Mouse (Mus musculus): ENCODE measurements around the gene Snd1. TPM values are rescaled to one million over a fixed set of nuclear protein-coding genes. Genes with fewer than 3 reads are reported as not detected.

Snd1 gene
- total RNA-seq, 2 experiments from 2014 or later = 80.2 to 83.3 TPM

DNA sequence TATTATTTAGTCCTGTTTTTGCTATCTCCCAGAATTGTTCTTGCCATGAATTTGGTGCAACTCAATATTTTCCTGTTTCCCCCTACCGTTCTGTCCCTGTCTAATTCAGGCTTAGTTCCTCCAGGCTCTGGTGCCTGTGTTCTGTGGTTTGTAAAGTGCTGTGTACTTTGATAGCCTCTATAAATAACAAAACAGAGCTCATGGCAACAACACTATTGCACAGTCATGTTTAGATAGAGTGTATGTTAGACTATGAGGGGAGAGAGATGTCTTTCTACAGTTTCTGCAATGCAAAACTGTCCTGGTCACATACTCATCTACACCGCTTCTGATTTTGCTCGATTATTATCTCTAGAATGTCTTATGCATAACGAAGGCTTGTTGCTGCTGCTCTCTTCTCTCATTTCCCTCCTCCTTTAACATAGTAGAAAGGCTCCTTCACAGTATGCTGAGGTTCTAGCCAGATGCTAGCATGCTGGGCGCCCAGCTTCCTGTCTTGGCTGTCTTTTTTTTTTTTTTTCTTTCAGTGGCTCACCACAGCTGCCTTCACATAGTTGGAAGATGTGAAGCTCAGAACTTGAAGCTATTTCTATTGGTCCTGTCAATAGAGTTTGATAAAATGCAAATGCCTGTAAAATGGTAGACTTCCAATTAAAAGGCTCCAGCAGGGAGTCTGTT lies 113.7 kb downstream of the Snd1 start:
- no peak for DNase-seq (ENCODE audit: low spot score in 2 of 2)

- no peak for DNase-seq (ENCODE audit: low spot score in 2 of 2)
Measured at GRCm38 (mm10) chr6:28592323-28592893, 117.5 kb downstream of the Snd1 start.

- DNase-seq (ENCODE audit: low spot score in 2 of 2) = no peak
Measured at GRCm38 (mm10) chr6:28593708-28594107, 118.8 kb downstream of the Snd1 start.

DNA sequence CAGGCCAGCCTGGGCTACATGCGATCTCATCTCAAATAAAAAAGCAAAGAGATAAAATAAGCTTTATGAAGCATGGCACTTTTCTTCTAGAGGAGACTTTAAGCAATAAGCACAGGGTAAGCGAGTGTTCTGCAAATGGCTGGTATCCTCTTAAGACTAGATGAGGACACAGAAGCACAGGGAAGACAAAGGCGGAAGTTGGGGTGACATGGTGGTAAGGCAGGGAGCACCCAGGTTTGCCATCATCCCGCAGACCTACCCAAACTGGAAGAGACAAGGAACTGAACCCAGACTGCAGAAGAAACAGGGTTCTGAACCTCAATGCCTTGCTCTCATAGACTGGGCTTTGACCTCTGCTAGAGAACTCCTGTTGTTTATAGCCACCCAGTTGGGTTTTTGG lies 119.8 kb downstream of the Snd1 start:
- no peak for DNase-seq (ENCODE audit: low spot score in 2 of 2)

- DNase-seq (ENCODE audit: low spot score in 2 of 2) = no peak
Measured at GRCm38 (mm10) chr6:28595231-28595630, 120.3 kb downstream of the Snd1 start.

GRCm38 (mm10) chr6:28597266-28597665 lies 122.3 kb downstream of the Snd1 start:
- DNase-seq (ENCODE audit: low spot score in 2 of 2) = no peak

DNA sequence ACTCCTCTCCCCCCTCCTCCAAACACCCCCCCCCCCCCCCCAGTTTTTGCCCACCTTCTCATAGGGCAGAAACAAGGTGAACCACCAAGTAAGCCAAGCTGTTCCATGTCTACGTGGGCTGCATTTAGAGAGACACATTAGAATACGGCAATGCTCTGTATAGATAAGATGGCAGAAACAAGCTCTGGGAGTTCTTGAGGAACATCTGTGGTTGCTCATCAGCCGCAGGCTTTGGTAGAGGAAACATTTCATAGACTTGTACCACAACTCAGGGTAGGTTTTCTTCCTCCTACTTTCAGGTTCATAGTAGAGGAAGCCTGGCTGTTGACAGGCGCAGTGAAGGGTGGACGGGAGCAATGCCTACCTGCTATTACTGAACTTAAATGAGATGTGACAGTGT lies 124.2 kb downstream of the Snd1 start:
- no peak for DNase-seq (ENCODE audit: low spot score in 2 of 2)

DNA sequence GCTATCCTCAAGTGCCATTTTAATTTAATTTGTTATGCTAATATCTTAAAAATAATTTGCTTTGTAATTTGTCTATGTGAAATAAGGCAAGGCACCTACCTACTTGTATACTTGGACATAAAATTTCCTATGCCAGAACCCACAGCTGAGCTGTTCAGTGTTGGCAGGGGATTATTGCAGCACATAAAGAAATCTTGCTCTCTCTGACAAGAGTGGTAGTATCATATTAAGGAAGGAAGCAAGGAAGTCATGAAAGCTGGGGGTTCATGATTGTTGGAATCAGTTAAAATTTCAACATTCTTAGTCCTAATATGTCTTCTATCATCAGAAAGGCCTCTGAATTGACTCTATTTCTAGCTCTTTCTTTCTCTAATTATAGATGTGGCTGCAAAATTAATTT lies 125.5 kb downstream of the Snd1 start:
- DNase-seq (ENCODE audit: low spot score in 2 of 2) = no peak

- DNase-seq (ENCODE audit: low spot score in 2 of 2) = no peak
Measured at GRCm38 (mm10) chr6:28603401-28603800, 128.5 kb downstream of the Snd1 start.

GRCm38 (mm10) chr6:28603823-28604222 lies 128.9 kb downstream of the Snd1 start:
- no peak for DNase-seq (ENCODE audit: low spot score in 2 of 2)

DNA sequence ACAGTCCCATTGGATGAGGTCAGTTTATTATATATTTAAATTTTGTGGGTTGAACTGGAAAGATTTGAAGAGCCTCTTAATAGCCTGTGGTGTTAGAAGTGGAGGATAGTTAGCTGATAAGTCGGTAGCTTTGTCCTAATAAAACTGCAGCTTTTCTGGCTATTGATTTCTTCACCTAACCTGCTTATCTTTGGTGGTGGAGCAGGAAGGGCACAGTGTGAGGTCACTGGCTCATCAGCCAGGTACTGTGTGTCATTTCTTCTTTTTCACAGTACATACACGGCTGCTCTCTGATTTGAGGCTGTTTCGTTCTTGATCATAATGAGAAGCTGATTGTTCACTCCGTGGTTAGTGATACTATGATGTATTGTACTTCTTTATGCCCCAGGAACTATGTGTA lies 134.4 kb downstream of the Snd1 start:
- DNase-seq (ENCODE audit: low spot score in 2 of 2) = no peak

- DNase-seq (ENCODE audit: low spot score in 2 of 2) = no peak
Measured at GRCm38 (mm10) chr6:28610127-28610526, 135.2 kb downstream of the Snd1 start.

GRCm38 (mm10) chr6:28613441-28613840 lies 138.5 kb downstream of the Snd1 start:
- DNase-seq (ENCODE audit: low spot score in 2 of 2) = no peak

DNA sequence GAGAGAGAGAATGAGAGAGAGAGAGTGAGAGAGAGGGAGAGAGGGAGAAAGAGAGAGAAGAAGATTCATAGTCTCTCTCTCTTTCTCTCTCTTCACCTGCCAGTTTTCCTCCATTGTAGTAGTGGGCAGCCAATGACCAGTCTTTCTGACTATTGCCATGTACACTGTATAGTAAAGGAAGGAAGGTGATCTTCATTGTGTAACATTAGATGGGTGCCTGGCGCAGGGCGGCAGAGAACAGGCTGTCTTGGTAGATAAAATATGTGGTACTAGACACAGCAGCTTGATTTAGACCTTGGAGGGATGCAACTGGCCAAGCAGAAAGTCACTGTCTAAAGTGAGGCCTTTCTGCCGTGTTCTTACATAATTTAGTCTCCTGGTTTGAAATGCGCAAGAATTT lies 139.9 kb downstream of the Snd1 start:
- DNase-seq (ENCODE audit: low spot score in 2 of 2) = no peak

DNA sequence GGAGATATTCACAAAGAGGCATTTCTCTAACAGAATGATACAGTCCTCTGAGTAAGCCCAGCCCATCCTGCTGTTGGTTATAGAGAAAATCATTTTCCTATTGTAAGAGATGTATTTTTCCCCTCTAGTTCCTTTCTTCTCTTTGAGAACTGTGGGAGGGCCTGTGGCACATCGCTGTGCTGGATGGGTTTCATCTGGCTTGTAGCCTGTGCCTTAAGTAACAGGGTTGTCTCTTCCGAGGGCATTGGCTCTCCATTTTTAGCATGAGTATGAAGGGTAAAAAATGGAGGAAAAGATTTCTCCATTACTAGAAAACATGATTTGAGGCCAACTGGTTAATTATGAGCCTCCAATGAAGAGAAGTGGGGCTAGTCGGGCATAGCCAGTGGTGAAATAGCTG lies 140.5 kb downstream of the Snd1 start:
- no peak for DNase-seq (ENCODE audit: low spot score in 2 of 2)

- no peak for DNase-seq (ENCODE audit: low spot score in 2 of 2)
Measured at GRCm38 (mm10) chr6:28615966-28616365, 141.0 kb downstream of the Snd1 start.

DNA sequence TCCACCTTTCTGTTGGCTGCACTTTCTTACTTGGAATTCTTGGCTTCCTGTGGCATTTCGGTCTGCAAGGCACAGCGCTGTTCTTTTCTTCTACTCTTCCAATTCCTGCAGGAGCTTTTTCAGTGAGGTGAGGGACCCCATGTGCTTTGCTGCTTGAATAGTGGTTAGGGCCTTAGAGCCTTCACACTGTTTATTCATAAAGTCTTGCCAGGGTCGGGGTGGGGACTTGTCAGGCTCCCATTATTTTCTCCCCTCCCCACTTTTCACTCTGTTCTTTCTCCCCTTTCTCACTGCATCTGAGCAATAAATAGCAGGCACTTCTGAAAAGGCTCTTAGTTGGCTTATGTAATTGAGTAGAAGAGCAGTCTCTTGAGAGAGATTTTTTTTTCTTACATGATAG lies 143.4 kb downstream of the Snd1 start:
- DNase-seq (ENCODE audit: low spot score in 2 of 2) = no peak

DNA sequence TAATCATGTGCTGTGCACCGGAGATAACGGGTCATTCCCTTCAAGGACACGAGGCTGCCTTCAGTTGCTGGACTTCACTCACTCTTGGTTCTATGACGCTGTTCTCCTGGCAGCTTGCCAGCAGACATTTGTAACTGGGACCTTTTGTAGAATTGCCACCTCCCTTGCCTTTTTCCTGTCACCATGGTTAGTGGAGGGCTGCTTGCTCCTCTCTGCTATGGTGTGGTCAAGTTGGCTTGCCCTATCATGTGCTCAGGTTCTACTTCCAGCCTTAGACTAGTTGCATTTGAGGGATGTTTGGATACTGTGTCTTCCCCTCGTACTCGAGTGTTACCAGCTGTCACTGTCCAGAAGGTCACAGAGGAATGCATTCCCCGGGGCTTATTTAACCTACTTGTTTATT lies 143.8 kb downstream of the Snd1 start:
- peak in 1 of 2 experiments; percentile 36 for DNase-seq (ENCODE audit: low spot score in 2 of 2)

GRCm38 (mm10) chr6:28621431-28621830 lies 146.5 kb downstream of the Snd1 start:
- no peak for DNase-seq (ENCODE audit: low spot score in 2 of 2)

DNA sequence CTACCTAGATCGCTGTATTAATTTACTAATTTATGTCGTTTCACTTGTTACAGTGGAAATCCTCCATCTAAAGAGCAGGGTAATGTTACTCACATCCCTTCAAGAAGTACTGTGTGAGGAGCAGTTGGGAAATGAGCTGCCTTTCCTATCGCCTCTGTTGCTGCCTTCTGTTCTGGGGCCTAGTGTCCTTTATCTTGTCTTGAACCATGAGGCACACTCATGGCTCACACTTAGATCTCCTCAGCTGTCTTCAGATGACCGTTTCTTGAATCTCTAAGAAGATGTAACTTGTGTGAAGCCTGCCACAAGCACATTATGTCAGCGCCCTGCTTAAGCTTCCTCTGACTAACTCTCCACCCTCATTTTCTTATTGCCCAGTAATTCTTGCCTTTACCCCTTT lies 147.0 kb downstream of the Snd1 start:
- DNase-seq (ENCODE audit: low spot score in 2 of 2) = no peak

- no peak for DNase-seq (ENCODE audit: low spot score in 2 of 2)
Measured at GRCm38 (mm10) chr6:28622522-28622921, 147.6 kb downstream of the Snd1 start.

- no peak for DNase-seq (ENCODE audit: low spot score in 2 of 2)
Measured at GRCm38 (mm10) chr6:28622963-28623362, 148.0 kb downstream of the Snd1 start.

GRCm38 (mm10) chr6:28628408-28628807 lies 153.5 kb downstream of the Snd1 start:
- no peak for DNase-seq (ENCODE audit: low spot score in 2 of 2)
